Mouse (Mus musculus) ES-E14 (cell line): ENCODE results near the gene Zdhhc3. TPM values are rescaled to one million over a fixed set of nuclear protein-coding genes. Genes with fewer than 3 reads are reported as not detected.

ENCODE experiments used
- DNase-seq: peaks from one replicate; pipeline ENCODE4 v3.0.0-alpha.2; 2013; ENCODE audit warnings: low read depth, low spot score
- H3K27ac ChIP-seq: 2 replicates; pipeline ENCODE4 v1.5.1; 2012; ENCODE audit warnings: low read depth, mild to moderate bottlenecking, low read length, moderate library complexity, mixed read lengths; ENCODE audit not compliant: poor library complexity, insufficient read depth, severe bottlenecking
- H3K36me3 ChIP-seq: 2 replicates; pipeline ENCODE4 v1.6.1; 2012; ENCODE audit warnings: mild to moderate bottlenecking, low read length, moderate library complexity, mixed read lengths; ENCODE audit not compliant: control insufficient read depth, poor library complexity, insufficient read depth, severe bottlenecking
- H3K4me1 ChIP-seq, 2 experiments: fragments of 150-350 bp in 1 of 2; sonication (generic) in 1 of 2; 2 replicates each; pipeline ENCODE4 v1.6.1; 2012; ENCODE audit warnings: low read length in 2 of 2, mild to moderate bottlenecking in 1 of 2, mixed read lengths in 1 of 2; ENCODE audit not compliant: control insufficient read depth in 2 of 2, insufficient read depth in 2 of 2, poor library complexity in 1 of 2
- H3K4me3 ChIP-seq, 2 experiments: fragments of 150-350 bp in 1 of 2; sonication (generic) in 1 of 2; 2 replicates each; pipeline ENCODE4 v1.5.1; 2012; ENCODE audit warnings: low read length in 2 of 2, low read depth in 1 of 2, mild to moderate bottlenecking in 1 of 2, mixed read lengths in 1 of 2; ENCODE audit not compliant: insufficient read depth in 1 of 2, poor library complexity in 1 of 2, severe bottlenecking in 1 of 2
- H3K9ac ChIP-seq: 2 replicates; pipeline ENCODE4 v1.6.1; 2012; ENCODE audit warnings: low read depth, mild to moderate bottlenecking, low read length, mixed read lengths; ENCODE audit not compliant: poor library complexity, insufficient read depth, severe bottlenecking
- H3K9me3 ChIP-seq: fragments of 150-350 bp; sonication (generic); 2 replicates; pipeline ENCODE4 v1.6.1; 2012; ENCODE audit warnings: low read depth, mild to moderate bottlenecking, low read length; ENCODE audit not compliant: control insufficient read depth, insufficient read depth
- CHD2 ChIP-seq: IDR thresholded peaks from 2 replicates; pipeline ENCODE4 v1.6.1; 2014; ENCODE audit warnings: mild to moderate bottlenecking, low read depth, low read length, inconsistent platforms
- HCFC1 ChIP-seq: IDR thresholded peaks from 2 replicates; pipeline ENCODE4 v1.6.1; 2012; ENCODE audit warnings: low read length, inconsistent platforms, borderline replicate concordance; ENCODE audit not compliant: insufficient read depth
- MAFK ChIP-seq: IDR thresholded peaks from 2 replicates; pipeline ENCODE4 v1.6.1; 2014; ENCODE audit warnings: mild to moderate bottlenecking, low read depth, low read length, inconsistent platforms; ENCODE audit not compliant: insufficient read depth
- ZC3H11A ChIP-seq: IDR thresholded peaks from 2 replicates; pipeline ENCODE4 v1.6.1; 2012; ENCODE audit warnings: low read depth, mild to moderate bottlenecking, inconsistent platforms, low read length, borderline replicate concordance
- ZNF384 ChIP-seq: IDR thresholded peaks from 2 replicates; pipeline ENCODE4 v1.6.1; 2012; ENCODE audit warnings: low read depth, low read length, inconsistent platforms
- in situ Hi-C, 2 experiments: fragments of 600-800 bp; cut with MboI; formaldehyde crosslinking; loops; one replicate each; pipeline ENCODE4 v1.15.1; 2025; ENCODE audit warnings: low sequenced_read_pairs in 2 of 2, inconsistent platforms in 1 of 2; ENCODE audit not compliant: unreplicated experiment in 2 of 2
- total RNA-seq: library from RNA; depleted of rRNA; stranded (reverse); fragments of 300-350 nt; gene quantifications from 2 replicates; pipeline ENCODE4 v1.2.3, GENCODE M21; 2012

The Zdhhc3 gene
- total RNA-seq, 1 experiment: 36.6 TPM

GRCm38 (mm10) chr9:123111751-123112221 lies 1.2 kb downstream of the Zdhhc3 start:
- DNase-seq: no peak
- Histone ChIP-seq H3K9ac (peak overlapping the region; percentile 97; the same call in 1 of the 2 replicates), H3K4me3 (peak overlapping the region; percentile 92 to 94; a peak in 3 of 4 replicates), H3K9me3 (no peaks in the 10 kb centered on the region), H3K27ac (no peak overlapping the region), H3K4me1 (peaks cover 1 to 2% of the 10 kb centered on the region in 2 experiments; a peak in 1 of 4 replicates), H3K36me3 (peaks cover 6% of the 10 kb centered on the region; the same call in 1 of the 2 replicates)
- in situ Hi-C loops: no loop called here
- no peak for TF ChIP-seq MAFK
- TF ChIP-seq CHD2: no peak
- no peak for TF ChIP-seq ZC3H11A
- TF ChIP-seq ZNF384: no peak
- TF ChIP-seq HCFC1: no peak

GRCm38 (mm10) chr9:123109188-123109587 lies 3.8 kb downstream of the Zdhhc3 start:
- H3K4me3 ChIP-seq: no peak overlapping the region
- peaks cover 3% of the 10 kb centered on the region; the same call in 1 of the 2 replicates for H3K36me3 ChIP-seq
- no peak overlapping the region for H3K27ac ChIP-seq
- in situ Hi-C loops: no loop called here
- H3K4me1 ChIP-seq: peaks cover 1 to 2% of the 10 kb centered on the region in 2 experiments; a peak in 1 of 4 replicates
- H3K9ac ChIP-seq: no peak overlapping the region
- no peak for DNase-seq
- no peak for TF ChIP-seq CHD2
- TF ChIP-seq HCFC1: no peak
- TF ChIP-seq ZNF384: no peak
- TF ChIP-seq MAFK: no peak
- no peak for TF ChIP-seq ZC3H11A
- no peaks in the 10 kb centered on the region for H3K9me3 ChIP-seq

GRCm38 (mm10) chr9:123107186-123107585 lies 5.8 kb downstream of the Zdhhc3 start:
- H3K4me3 ChIP-seq: no peak overlapping the region
- in situ Hi-C loops: no loop called here
- DNase-seq: no peak
- peaks cover 3% of the 10 kb centered on the region; the same call in 1 of the 2 replicates for H3K36me3 ChIP-seq
- H3K9me3 ChIP-seq: no peaks in the 10 kb centered on the region
- H3K4me1 ChIP-seq: 0 out of 4 replicates have a peak, but pooled peaks cover 0 to 1% of the 10 kb centered on the region in 2 experiments
- no peak overlapping the region for H3K27ac ChIP-seq
- no peak overlapping the region for H3K9ac ChIP-seq
- TF ChIP-seq ZNF384 (no peak), CHD2 (no peak), HCFC1 (no peak), ZC3H11A (no peak), MAFK (no peak)

DNA sequence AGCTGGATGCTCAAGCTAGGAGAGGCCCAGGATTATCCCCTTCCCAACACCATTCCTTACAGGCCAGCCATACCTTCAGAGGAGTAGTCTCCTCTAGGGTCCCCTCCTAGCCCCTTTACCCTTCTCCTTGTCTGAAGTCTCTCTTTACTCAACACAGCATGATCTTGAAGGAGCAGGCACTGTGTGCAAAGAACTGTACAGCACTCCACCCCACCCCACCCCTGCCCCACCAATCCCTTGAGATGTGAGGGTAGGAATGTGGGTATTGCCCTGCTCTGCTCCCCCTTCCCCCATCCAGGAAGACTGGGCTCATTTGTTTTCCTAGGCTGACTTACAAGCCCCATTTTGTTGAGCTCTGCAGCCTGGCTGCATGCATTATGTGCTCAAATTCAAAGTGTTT lies 8.6 kb downstream of the Zdhhc3 start:
- Histone ChIP-seq H3K4me1 (no peaks in the 10 kb centered on the region), H3K4me3 (no peak overlapping the region), H3K27ac (no peak overlapping the region), H3K9ac (no peak overlapping the region), H3K36me3 (peaks cover 15% of the 10 kb centered on the region), H3K9me3 (no peaks in the 10 kb centered on the region)
- DNase-seq: no peak
- in situ Hi-C loops: no loop called here
- no peak for TF ChIP-seq ZNF384
- TF ChIP-seq ZC3H11A: no peak
- no peak for TF ChIP-seq HCFC1
- no peak for TF ChIP-seq CHD2
- no peak for TF ChIP-seq MAFK

DNA sequence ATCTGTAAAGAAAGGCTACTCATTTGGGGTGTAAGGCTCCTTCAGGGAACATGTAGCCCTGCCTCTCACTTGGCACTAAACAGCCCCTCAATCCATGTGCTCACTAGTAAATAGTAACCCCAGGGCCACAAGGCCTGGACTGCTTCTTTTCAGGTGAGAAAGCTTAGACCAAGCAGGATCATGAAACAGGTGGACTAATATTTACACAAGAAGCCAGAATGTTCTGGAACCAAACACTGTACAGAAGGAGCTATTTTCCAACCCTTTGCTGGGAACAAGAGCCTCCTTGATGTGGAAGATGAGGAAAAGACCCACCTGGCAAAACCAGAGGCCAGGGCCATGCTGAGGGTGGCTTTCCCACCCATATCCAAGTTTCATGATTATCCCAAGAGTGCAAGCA lies 9.6 kb downstream of the Zdhhc3 start:
- no peak for TF ChIP-seq ZNF384
- TF ChIP-seq ZC3H11A: no peak
- TF ChIP-seq HCFC1: no peak
- TF ChIP-seq MAFK: no peak
- no peak for TF ChIP-seq CHD2
- no peak overlapping the region for H3K4me3 ChIP-seq
- H3K27ac ChIP-seq: no peak overlapping the region
- peaks cover 17% of the 10 kb centered on the region for H3K36me3 ChIP-seq
- no peaks in the 10 kb centered on the region for H3K4me1 ChIP-seq
- DNase-seq: no peak
- no peak overlapping the region for H3K9ac ChIP-seq
- in situ Hi-C loops: no loop called here
- H3K9me3 ChIP-seq: no peaks in the 10 kb centered on the region
